Mouse (Mus musculus) heart, postnatal 14 days (tissue): Measurements from ENCODE around the gene Syt11. TPM values are rescaled to one million over a fixed set of nuclear protein-coding genes. Genes with fewer than 3 reads are reported as not detected.
"Not testable (repeated sequence)": the region's sequence is repeated elsewhere in the genome, so short reads cannot be mapped to it uniquely, and the experiment has no call there.

Experiments used
- DNase-seq, 2 experiments: peaks; one replicate each; pipeline ENCODE4 v3.0.0; 2021 to 2022
- intact Hi-C: fragments of 180-260 bp; cut with DNase I; formaldehyde crosslinking; loops from one replicate; pipeline ENCODE4 v1.15.1; 2025
- total RNA-seq, 2 experiments: library from RNA; stranded (reverse); gene quantifications; 2 replicates each; pipeline ENCODE4 v1.2.3; 2021

Gene Syt11
- total RNA-seq, 2 experiments from 2014 or later, result 4.3 to 5.0 TPM

DNA sequence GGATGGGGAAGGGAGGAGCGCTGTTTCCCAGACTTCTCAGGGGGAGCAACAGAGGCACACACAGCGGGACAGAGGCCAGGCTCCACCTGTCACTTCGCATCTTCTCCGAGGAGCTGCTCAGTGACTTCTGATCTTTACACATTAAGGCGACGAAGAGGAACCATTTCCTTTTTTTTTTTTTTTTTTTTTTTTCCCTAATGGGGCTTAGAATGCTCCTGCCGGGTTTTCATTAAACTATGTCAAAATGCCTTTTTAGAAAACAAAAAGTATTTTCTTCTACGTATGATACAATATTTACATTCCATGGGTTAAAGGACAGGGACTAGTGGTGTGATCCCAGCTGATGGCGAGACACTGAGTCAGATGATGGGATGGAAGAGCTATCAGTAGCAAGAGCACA is 29.4 kb downstream of the Syt11 start:
- intact Hi-C loops, result no loop called here

DNA sequence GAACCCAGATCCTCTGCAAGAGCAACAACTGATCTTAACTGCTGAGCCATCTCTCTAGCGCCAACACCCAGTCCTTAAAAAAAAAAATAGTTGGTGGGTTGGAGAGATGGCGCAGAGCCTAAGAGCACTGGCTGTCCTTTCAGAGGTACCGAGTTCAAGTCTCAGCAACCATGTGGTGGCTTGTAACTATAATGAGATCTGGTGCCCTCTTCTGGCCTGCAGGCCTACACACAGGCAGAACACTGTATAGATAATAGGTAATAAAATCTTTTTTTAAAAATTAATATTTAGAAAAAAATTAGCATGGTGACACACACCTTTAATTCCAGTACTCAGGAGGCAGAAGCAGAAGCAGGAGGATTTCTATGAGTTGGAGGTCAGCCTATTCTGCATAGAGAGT is 34.8 kb downstream of the Syt11 start:
- intact Hi-C loops, result no loop called here
- no peak for DNase-seq

More for the DNA sequence above, 29.4 kb downstream of the Syt11 start:
- no peak for DNase-seq

DNA sequence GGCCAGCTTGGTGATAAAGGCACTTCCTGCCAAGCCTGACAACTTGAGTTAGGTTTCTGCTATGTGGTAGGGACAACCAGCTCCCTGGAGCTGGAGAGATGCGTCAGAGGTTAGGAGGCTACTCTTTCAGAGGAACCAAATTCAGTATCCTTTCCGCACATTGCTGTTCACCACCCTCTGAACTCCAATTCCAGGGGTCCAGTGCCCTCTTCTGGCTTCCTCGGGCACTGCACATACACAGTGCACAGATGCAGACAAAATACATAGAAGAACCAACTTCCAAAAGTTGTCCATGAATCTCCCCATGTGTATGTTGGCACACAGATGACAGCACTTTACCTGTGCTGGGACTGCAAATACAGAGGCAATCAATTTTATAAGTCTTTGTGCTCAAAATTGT is 36.3 kb downstream of the Syt11 start:
- DNase-seq, result peak; percentile 69 to 86
- intact Hi-C loops, result loop anchor here (5.0 kb wide), 2 partner anchors 61 to 146 kb away; no protein-coding TSS in a partner anchor

DNA sequence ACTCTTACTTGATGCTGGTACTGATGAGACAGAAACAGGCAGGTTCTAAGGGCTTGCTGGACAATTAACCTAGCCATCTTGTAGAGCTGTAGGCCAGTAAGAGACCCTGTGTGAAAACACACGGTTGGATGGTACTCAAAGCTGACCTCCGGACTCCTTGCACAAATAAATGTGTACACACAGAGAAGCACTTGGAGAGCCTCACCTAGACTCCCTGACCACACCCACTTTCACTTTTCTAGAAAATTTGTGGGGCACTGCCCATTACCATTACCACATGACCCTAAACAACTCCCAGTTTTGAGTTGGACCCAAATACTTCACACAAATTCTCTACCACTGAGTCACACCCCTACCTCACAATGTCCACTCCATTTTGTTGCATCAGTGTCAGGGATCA is 38.4 kb downstream of the Syt11 start:
- intact Hi-C loops, result loop anchor here (5.0 kb wide), 2 partner anchors 59 to 144 kb away; no protein-coding TSS in a partner anchor

DNA sequence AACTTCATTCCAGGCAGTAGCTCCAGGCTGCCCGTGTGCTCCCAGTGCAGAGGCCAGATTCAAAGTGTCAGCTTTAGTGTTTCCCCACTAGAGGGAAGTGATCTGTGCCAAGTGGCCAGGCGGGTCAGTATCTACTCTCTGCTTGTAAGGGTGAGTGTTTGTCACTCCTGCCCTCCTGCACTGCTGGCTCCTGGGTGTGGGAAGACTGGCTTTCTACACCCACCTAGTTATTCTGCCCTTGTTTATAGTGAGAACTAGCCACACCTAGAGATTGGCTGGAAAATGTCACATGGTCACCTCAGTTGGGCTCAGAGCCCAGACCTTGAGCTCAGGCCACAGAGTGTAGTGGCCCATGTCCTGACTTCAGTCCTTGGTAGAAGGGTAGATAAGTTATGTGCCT is 55.9 kb downstream of the Syt11 start:
- intact Hi-C loops, result no loop called here
- peak; percentile 52 to 70 for DNase-seq

More for the DNA sequence above, 38.4 kb downstream of the Syt11 start:
- no peak for DNase-seq

DNA sequence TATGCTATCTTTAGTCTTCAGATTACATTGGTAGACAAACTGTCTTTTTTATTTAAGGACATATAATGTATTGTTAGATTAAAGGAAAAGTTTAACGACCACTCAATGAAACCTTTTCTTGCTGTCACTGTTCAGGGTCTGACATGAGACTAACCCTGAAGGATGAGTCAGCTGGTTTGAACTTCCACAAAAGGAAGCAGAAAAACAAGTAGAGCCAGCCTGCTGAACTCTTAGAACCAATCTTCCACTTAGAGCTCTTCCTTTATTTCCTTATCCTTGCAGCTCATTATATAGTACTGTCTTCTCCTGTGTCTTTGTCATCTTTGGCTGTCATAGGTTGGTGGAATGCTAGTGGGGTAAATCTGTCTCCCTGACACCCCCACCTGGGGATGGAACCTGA is 57.1 kb downstream of the Syt11 start:
- intact Hi-C loops, result loop anchor here (2.0 kb wide), 1 partner anchor 31 kb away; no protein-coding TSS in a partner anchor
- DNase-seq, result no peak

DNA sequence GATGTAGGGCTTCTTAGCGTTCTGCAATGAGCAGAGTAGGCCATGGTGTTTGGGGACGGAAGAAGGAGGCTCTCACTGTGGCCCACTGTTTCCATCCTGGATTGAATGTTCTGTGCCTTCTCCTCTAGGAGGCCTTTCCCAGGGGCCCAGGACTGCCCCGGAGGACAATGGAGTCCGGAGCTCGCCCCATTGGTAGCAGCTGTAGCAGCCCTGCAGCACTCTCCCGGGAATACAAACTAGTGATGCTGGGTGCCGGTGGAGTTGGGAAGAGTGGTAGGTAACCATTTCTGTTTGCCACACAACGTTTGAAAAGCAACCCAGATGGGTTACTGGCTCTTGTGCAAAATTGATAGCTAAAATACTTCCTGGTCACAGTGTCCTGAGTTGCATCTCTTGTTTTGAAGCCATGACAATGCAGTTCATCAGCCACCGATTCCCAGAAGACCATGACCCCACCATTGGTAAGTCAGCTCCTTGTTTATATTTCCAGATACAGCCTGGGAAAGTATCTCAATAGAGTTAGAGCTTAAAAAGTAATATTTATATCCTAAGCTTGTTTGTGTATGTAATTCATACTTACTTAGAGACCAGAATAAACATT is 57.7 kb downstream of the Syt11 start:
- intact Hi-C loops, result loop anchor here (2.0 kb wide), 1 partner anchor 30 kb away; no protein-coding TSS in a partner anchor
- peak; percentile 39 to 45 for DNase-seq

DNA sequence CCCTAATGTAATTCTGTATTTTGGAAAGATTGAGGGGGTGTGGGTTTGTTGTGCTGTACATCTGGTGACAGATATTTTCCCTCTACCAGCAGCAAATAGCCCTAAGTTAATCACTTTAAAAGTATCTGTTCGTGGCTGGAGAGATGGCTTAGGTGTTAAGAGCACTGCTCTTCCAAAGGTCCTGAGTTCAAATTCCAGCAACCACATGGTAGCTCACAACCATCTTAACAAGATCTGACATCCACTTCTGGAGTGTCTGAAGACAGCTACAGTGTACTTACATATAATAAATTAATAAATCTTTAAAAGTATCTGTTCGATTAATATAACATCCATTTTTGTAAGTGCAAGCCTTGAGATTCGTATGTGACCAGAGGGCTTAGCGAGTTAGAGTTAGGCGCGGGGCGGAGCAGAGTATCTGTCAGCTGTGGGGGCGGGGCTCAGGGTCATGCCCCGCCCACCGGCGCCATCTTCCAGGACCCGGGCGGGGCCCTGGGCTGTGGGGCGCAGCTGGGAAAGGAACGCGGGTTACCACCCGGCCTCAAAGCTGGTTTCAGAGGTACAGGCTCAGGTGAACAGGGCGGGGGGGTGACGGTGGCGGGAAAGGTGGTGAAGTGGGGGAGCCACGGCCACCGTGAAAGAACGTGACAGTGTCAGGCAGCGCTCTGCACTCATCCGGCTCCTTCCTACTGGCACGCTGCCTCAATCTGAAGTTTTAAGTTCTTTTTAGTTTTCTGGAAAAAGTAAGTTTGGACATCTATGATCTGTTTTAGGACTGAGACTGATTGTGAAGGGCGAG is 58.4 kb downstream of the Syt11 start, which contains the start of gene Rit1:
Gene Rit1 (plus strand): TSS at position 440 of the 799 bp plus-strand sequence.
- intact Hi-C loops, result loop anchor here (2.0 kb wide), 1 partner anchor 30 kb away; no protein-coding TSS in a partner anchor
- DNase-seq, result peak; percentile 91 to 93

DNA sequence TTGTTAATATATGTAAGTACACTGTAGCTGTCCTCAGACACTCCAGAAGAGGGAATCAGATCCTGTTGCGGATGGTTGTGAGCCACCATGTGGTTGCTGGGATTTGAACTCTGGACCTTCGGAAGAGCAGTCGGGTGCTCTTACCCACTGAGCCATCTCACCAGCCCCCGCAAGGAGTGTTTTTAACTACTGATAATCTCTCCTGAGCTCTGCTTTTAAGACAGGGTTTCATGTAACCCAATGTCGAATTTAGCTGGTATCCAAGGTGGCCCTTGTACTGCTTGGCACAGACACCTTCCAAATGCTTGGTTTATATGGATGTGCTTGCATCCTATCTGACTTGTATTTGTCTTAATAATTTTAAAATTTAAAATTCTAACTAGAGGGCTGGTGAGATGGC is 59.2 kb downstream of the Syt11 start:
- intact Hi-C loops, result loop anchor here (2.0 kb wide), 1 partner anchor 29 kb away; no protein-coding TSS in a partner anchor
- DNase-seq, result not testable (repeated sequence)

DNA sequence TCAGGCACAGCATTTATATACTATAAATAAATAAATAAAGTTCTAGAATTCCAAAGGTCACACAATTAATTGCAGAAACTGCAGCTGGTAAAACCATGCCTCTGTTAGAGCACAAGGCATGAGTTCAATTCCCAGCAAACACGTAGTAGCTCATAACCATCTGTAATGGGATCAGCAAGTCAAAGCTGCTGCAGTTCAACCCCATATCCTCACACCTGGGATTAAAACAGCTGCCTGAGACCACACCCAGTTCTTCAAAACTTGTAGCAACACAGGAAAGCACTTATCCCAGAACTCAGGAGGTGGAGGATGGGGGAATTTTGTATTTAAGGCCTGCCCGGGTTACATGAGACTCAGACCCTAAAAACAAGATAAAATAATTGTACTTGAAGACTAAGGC is 60.2 kb downstream of the Syt11 start:
- DNase-seq, result no peak
- intact Hi-C loops, result no loop called here

DNA sequence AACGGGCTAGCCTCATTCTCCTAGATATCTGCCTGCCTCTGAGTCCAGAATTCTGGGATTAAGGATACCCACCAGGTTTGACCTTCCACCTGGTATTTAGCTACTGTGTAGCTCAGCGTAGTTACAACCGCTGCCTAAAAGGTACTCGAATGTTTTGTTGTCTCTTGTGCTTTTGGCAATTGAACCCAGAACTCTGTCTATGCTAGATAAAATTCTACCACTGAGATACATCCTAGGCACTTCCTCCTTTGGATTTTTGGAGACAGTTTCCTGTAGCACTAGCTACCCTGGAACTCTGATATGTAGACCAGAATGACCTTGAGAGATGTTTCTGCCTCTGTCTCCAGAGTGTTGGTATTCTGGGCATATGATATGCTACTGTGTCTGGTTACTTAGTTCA is 61.3 kb downstream of the Syt11 start:
- intact Hi-C loops, result no loop called here
- DNase-seq, result no peak

DNA sequence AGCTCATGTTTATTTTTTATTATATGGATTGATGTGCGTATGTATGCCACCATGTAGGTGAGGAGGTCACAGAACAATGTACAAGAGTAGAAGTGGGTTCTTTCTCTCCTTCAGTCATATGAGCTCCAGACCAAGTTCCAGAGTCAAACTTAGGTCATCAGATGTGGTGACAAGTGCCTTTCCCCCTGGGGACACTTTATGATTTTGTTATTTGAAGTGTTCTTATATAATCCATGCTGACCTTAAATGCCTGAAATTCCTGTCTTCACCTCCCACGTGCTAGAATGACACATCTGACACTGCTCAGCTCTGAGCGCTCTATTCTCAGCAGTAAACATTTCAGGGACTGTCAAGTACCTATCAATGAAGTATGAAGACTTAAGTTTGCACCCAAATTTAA is 73.7 kb downstream of the Syt11 start:
- peak in 1 of 2 experiments; percentile 12 for DNase-seq
- intact Hi-C loops, result no loop called here

DNA sequence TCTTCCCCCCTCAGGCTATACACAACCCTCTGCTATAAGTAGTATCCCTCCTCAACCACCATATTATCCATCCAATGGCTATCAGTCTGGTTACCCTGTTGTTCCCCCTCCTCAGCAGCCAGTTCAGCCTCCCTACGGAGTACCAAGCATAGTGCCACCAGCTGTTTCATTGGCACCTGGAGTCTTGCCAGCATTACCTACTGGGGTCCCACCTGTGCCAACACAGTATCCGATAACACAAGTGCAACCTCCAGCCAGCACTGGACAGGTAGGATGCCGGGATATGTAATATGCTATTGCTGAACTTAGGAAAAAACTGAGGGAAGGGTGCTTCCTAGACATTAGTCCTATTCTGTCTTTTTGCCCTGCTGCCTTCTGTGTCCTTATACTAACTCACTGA is 74.7 kb downstream of the Syt11 start:
- intact Hi-C loops, result no loop called here
- no peak for DNase-seq

DNA sequence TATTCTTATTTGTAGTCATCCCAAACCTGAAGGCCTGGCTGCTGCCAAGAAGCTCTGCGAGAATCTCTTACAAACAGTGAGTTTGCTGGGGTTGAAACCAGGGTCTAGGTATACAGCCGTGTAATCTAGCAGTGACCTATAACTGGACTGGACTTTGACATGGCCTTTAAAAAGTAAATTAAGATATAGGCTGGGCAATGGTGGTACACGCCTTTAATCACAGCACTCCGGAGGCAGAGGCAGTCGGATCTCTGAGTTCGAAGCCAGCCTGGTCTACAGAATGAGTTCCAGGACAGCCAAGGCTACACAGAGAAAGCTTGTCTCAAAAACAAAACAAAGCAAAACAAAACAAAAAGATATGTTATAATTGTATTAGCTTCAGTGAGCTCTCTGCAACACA is 76.1 kb downstream of the Syt11 start:
- DNase-seq, result no peak
- intact Hi-C loops, result no loop called here

DNA sequence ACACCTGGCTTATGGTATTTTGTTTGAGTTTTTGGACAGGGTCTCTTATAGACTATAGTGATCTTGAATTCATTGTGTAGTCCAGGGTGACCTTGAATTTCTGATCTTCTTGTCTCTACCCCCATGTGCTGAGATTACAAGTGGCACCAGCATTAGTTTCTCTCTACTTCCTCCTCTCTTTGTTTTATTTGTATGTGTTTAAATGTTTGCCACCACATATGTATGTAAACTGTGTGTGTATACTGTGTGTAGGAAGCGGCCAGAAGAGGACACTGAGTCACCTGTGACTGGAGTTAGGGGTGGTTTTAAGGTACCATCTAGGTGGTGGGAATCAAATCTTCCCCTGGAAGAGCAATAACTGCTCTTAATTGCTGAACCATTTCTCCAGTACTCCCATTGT is 76.9 kb downstream of the Syt11 start:
- intact Hi-C loops, result no loop called here
- DNase-seq, result no peak

DNA sequence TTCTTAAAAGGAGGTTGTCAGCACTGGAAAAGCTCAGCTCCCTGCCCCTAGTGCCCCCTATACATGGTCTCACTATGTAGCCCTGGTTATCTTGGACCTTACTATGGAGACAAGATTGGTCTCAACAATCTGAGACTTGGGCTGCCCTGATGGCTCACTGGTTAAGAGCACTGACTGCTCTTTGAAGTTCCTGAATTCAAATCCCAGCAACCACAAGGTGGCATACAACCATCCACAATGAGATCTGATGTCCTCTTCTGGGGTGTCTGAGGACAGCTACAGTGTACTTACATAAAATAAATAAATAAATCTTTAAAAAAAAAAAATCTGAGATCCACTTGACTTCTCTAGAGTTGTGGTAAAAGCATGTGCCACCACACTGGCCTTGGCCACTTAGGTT is 79.4 kb downstream of the Syt11 start:
- peak in 1 of 2 experiments; percentile 8 for DNase-seq
- intact Hi-C loops, result no loop called here

Other genes with a start within 250 kb of the Syt11 start
- gene Mex3a, start 242.8 kb downstream of the Syt11 start, total RNA-seq, result 1 to 10 TPM in 1 of 2 experiments, under 1 TPM in 1; 0.81 to 2.0 TPM
- under 1 TPM in 1 of 2 experiments, not detected in 1; 0.33 TPM for gene Rab25, start 226.9 kb downstream of the Syt11 start, total RNA-seq
- 10 to 100 TPM; 77.7 TPM for gene Lamtor2, start 222.1 kb downstream of the Syt11 start, total RNA-seq
- 10 to 100 TPM; 55.4 to 60.0 TPM for gene Ubqln4, start 221.4 kb downstream of the Syt11 start, total RNA-seq
- 100 to 1,000 TPM in 1 of 2 experiments, 10 to 100 TPM in 1; 95.9 to 108 TPM for gene Ssr2, start 199.3 kb downstream of the Syt11 start, total RNA-seq
- gene Arhgef2, start 169.2 kb downstream of the Syt11 start, total RNA-seq, result 10 to 100 TPM; 71.1 to 71.5 TPM
- not detected for gene Rxfp4, start 122.0 kb downstream of the Syt11 start, total RNA-seq
- 10 to 100 TPM; 36.9 to 40.5 TPM for gene Khdc4, start 89.4 kb downstream of the Syt11 start, total RNA-seq
- gene Rit1, start 58.3 kb downstream of the Syt11 start, total RNA-seq, result 10 to 100 TPM; 59.5 to 73.4 TPM
- 10 to 100 TPM; 26.4 to 28.4 TPM for gene Gon4l, start 60.1 kb upstream of the Syt11 start, total RNA-seq
- 10 to 100 TPM; 14.9 TPM for gene Msto1, start 138.8 kb upstream of the Syt11 start, total RNA-seq
- gene Ash1l, start 175.5 kb upstream of the Syt11 start, total RNA-seq, result 10 to 100 TPM; 41.8 to 42.2 TPM
- gene Dap3, start 176.0 kb upstream of the Syt11 start, total RNA-seq, result 100 to 1,000 TPM; 116 to 126 TPM